Mouse (Mus musculus): ENCODE measurements around the gene Trim17.

Gene Trim17

DNA sequence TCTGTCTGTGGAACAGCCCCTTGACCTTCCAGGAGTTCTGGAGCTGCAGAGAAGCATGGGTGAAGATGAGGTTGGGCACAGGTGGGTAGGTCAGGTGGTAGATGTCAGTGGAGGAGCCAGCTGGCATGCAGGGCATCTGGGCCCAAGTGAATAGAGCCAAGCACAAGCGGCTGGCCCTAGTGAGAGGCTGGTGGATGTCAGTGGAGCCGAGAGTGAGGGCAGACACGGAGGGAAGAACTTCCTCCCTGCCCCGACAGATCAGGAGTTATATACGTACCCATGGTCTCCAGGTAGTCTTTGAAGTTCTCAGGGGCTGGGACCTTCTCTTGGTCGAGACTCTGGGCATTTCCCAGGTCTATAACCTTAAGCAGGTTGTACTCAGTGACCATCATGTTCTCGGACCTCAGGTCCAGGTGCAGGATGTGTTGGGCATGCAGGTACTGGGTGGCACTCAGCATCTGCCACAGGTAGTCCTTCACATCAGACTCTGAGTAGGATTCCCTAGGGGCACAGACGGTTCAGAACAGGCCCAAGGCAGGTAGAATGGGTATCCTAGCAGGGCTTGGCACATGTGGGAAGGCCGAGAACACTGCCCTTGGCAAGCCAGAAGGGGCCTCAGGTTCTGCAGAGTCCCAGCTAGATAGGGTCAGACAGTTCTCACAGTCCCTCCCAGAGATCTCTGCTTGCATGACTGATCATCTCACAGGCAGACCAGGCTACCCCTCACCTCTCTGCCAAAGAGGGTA lies 40.7 kb downstream of the Trim17 start:
- DNase-seq = no peak

- no peak for DNase-seq
Measured at GRCm38 (mm10) chr11:58995807-58996370, 41.4 kb downstream of the Trim17 start.

DNA sequence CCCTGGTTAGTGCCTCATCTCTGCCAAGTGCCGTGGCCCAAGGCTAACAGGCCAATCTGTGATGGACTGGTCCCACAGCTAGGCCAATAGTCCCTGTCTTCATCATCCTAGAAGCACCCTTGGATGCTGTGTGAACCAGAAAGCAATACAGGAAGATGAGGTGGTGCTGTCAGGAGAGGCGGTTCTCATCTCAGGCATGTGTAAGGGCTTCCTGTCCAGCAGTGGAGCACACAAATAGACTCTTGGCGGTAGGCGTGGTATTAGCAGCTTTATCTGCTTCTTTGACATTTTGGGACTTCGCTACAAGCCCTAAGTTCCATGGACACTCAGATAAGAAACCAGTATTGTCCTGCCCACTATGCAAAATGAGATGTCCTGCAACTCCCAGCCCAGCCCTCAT lies 43.1 kb downstream of the Trim17 start:
- DNase-seq = no peak

- DNase-seq = no peak
Measured at GRCm38 (mm10) chr11:58999158-58999557, 44.7 kb downstream of the Trim17 start.

GRCm38 (mm10) chr11:58999830-59000229 lies 45.3 kb downstream of the Trim17 start:
- DNase-seq = no peak

DNA sequence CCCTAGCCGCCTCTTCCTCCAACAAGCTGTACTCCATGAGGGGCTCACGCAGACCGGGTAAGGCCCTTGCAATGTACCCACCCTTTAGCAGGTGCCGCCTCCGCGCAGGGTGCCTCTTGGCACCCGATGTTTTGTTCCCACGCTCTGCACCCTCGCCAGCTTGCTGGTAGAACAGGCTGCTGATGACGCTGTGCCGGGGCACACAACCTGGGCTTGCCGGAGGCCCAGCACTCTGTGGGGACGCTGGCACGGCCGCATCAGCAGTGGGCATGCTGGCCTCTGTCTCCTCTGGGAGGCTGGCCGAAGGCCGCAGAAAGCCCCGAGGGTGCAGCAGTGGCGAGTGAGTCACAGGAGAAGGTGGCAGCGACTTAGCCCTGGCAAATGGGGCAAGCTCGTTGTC lies 46.1 kb downstream of the Trim17 start:
- no peak for DNase-seq

- no peak for DNase-seq
Measured at GRCm38 (mm10) chr11:59002327-59003079, 48.0 kb downstream of the Trim17 start.

DNA sequence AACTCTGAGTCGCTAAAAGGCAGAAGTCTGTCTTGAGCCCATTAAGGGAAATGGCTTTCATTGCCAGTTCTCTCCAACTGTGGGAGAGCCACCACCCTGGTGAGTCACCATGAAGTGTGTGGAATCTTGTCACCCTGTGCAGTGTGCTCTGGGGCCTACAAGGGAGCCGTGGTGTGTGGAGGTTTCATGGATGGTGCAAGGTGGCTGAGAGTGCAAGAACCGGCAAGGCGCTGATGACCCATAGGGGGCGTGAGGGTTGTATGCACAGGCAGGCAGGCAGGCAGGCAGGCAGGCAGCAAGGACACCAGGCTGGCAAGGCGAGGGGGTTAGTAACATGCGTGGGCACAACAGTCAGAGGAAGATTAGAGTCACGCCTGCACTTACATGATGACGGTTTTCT lies 60.6 kb downstream of the Trim17 start:
- DNase-seq = peak; percentile 58
